Mouse (Mus musculus) monocyte, adult 5-6 weeks (primary cell): ENCODE data around the gene Zfp91. TPM values are rescaled to one million over a fixed set of nuclear protein-coding genes. Genes with fewer than 3 reads are reported as not detected.

ENCODE experiments used
- ATAC-seq: fragments of 153-309, 156-312 bp; replicated peaks from 2 replicates; pipeline ENCODE4 v1.8.0; 2017; ENCODE audit warnings: mild to moderate bottlenecking; ENCODE audit not compliant: low TSS enrichment, insufficient number of reproducible peaks, severe bottlenecking, poor library complexity, low FRiP score
- total RNA-seq: library from RNA; stranded (forward); fragments of 200-1000, 200-491, 200-594 nt; gene quantifications from 3 replicates; pipeline ENCODE4 v1.2.3, GENCODE M21; 2017

Zfp91 gene
- total RNA-seq = 101 to 112 TPM (median 106 TPM) in 3 replicates

DNA sequence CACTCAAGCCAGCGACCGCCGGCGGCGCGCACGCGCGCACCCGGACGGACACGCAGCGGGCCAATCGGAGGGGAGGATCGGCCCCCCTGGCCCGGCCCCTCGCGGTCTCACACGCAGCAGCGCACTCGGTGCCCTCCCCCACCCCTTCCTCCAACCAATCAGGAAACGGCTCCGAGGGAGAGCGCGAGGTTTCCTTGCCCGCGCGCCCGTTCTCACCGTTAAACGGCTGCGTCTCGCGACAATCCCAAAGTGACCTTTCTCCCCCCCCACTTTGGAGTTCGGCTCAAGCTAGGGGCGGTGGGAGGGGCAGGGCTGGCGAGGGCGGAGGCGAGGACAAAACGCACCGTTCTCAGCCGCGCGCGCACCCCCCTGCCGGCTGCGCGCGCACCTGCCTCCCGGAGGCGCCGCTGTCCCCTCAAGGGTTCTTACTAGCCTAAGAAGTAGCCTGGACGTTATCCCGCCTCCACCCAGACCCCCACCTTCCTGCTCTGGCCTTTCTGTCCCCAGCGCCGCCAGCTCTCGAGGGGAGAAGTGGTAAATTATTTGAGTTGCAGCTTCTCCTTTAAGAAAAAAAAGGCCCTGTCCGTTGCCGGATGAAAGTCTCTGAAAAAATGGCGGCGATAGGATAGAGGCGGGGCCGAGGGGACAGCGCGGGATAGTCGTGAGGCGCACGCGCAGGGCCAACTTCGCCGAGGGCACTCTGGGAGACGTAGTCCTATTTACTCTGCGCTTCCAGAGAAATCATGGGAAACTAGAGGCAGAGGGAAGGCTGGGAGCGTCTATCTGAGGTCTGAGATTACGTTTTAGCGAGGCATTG lies at the start of gene Zfp91, which contains the start of gene Lpxn:
Gene Zfp91, minus strand, starts transcription at position 616 of the 817 bp plus-strand sequence.
Gene Lpxn, plus strand, starts transcription at position 683 of the 817 bp plus-strand sequence.
- ATAC-seq = peak; percentile 79

DNA sequence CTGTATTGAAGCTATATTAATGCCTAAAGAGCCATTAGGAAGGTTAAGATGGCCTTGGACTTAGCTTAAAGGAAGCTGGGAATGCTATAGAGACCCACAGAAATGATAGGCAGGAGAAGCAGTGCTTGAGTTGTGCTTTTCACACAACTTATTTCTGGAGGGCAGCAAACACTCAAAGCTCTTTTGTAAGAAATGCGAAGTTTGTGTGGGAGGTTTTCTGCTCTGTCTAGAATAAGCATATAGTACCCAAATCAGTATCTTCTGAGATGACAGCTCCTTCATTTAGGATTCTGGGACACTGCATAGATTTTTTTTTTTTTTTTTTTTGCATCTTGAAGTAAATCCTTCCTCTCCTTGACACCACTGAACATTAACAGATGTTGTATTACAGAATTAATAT lies 42.6 kb upstream of the Zfp91 start:
- no peak for ATAC-seq

DNA sequence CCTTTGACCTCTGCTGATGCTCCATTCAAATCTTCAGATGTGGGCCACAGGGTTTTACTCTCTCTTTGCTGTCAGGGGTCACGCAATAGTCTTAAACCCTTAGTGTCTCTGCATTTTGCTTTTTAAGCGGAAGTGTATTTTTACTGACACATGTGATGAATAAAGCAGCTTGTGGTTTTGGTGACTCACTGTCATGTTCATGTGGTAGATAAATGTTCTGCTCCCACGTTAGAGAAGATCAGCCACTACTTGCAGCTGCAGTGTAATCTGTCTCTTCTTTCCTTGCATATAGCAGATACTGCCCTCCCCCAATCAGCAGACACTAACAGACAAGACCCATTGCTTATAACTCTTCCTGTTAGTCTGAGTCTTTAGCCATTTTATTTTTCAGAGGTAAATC lies 37.7 kb upstream of the Zfp91 start:
- peak; percentile 91 for ATAC-seq

DNA sequence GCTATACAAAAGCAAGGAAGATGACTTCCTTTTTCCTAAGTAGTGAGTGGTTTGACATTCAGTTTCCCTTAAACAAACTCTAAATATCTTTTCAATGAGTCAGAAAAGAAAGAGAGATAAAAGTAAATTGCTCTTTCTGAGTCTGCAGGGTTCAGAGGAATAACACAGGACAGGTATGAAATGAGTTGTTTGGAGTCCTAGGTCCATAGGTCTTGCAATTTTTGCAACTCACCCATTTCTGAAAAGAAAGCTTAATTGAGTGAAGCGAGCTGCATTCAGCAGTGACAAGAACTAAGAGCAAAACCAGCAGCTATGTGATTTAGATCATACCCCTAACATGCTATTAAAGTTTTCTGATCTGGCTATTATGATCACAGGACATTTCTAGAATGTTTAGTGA lies 35.6 kb upstream of the Zfp91 start:
- no peak for ATAC-seq

DNA sequence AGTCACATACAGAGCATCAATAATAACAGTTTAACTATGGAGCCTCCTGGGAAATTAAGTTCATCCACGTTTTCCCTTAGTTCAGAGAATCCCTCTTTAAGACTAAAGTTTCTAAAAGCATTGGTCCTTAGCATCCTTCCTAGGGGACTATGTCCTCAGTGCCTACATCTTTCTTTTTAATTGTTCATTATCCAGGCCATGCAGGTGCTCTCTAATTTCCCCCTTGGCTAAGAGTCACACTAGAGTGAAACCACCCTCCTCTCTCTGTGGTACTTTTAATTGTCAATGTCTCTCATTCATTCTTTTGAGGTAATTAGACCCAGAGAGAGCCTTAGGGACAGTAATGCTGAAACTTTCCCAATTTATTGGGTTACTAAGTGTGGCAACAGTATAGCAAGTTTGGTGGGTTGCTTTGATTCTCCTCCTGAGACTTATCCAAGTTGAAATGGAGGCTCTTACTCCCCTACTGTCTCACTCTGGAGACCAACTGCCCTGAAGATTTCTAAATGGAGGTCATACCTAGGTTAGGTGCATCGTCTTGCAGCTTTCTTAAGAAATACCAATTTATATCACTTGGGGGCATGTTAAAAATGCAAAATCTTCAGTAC lies 35.0 kb upstream of the Zfp91 start:
- no peak for ATAC-seq

DNA sequence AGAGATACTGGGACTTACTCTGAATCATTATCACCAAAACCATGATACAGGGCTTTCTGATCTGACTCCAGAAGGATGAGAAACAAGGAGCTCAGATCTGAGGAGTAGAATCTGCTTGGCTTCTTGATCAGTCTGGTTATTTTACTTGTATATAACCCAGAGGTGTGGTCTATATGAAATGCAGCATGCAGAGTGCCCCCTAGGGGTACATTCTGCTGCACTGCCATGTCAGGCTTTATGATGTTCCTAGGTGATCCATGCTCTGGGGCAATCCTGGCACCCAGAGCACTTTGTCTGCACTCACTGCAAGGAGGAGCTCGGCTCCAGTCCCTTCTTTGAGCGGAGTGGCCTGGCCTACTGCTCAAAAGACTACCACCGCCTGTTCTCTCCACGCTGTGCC lies 28.6 kb upstream of the Zfp91 start:
- ATAC-seq = no peak

DNA sequence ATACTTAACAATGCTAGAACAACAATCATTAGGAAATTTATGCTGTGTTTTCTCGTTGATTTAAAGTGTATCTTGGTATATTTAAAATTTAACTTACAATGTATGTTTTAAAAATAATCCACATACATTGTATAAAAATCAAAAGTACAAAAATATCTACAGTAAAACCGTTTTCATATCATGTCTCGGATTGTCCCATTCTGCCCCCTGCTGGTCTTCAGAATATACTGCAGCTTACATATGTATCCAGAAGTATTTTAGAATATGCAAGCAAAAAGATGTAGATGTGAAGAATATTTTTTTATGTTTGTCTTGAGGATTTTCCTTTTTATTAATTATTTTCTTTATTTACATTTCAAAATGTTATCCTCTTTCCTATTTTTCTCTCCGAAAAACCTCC lies 24.5 kb upstream of the Zfp91 start:
- ATAC-seq = peak; percentile 65

DNA sequence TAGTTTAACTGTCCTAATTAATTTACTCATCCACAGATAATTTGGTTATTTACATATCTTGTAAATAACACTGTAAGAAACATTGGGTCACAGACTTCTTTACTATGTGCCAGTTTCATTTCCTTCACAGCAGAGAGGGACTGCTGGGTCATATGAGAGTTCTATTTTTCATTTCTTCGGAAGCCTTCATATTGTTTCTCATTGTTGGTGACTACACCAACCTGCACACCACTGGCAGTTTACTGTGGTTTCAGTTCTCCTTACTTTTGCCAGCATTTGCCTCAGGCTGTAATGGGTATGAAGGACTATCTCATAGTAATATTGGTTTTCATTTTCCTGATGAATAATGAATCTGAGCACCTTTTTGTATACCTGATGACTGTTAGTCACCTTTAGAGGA lies 22.6 kb upstream of the Zfp91 start:
- ATAC-seq = peak; percentile 27; the same call in 1 of the 2 replicates

DNA sequence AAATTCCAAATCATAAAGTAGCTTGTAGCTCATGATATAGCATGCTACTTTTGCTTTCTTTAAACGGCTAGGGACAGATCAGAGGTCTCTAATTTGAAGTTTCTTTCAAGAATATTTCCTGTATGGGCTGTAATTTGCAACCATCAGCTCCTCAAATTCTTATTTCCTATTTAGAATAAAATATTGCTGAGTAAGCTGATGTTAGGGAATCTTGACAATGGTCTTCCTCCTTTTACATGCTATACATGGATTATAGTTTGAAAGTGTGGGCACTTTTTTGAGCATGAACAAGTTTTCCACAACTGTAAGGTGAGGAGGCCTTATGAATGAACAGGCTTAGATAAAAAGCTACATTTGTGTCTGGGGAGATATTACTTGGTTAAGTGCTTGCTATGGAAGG lies 18.0 kb upstream of the Zfp91 start:
- ATAC-seq = no peak

DNA sequence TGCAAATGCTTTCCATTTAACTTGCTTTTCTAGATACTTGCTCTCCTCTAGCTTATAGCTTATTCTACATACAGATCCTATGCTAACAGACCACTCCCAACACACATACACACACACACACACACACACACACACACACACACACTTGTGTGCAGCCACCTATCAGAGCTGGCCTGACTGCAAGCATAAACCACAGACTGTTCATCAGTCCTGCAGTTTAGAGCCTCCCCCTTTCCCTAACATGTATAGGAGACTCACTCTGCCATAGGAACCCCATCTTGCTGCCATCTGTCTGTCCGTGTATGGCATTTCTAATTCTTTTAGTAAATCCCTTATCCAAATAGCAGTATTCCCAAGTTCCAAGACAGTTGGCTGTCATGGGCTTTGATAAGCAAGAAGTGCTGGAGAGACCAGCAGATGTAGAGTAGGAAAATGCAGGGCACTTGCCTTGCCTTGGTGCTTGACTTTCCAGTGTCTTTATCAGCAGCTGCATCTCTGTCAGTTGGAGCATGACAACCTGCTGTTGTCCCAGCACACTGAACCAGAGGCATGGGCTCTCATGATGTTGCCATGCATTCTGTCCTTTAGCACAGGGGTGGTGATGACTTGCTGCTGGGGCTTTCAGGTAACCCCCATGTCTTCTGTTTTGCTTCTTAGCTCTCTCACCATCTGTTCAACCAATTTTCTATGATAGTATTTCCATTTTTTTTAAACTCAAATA lies 16.9 kb upstream of the Zfp91 start:
- ATAC-seq = no peak

DNA sequence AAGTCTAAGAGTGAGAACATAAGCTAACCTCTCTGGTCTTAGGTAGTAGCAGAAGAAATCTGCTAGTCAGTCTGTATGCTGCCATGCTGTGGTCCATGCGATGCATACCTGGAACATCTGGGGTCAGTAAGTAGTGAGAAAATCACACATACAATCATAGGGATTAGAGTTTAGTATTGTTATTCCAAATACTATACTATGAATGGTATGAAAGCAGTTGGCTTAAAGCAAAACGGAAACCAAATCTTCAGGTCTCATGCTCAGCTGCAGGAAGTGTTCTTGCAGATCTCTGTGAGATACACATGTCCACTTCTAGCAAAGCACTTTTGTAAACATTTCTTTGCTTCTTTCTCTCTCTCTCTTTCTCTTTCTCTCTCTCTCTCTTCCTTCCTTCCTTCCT lies 10.3 kb upstream of the Zfp91 start:
- ATAC-seq = 0 out of 2 replicates have a peak, but pooled peaks have one; percentile 47

DNA sequence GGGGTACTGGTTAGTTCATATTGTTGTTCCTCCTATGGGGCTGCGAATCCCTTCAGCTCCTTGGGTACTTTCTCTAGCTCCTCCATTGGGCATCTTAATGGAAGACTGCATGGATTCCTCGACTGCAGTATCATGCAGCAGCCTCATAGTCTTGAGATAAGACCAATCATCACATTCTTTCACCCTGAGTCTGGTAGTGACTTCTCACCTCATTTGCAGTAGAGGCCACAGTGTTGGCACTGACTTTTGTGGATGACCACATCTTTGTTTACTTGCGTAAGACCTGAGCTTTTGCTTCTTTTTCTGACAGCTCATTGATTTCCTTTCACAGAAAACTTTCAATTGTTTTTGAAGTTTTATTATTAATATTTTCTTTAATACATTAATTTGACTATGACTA lies 9.8 kb upstream of the Zfp91 start:
- peak; percentile 59; the same call in 1 of the 2 replicates for ATAC-seq

DNA sequence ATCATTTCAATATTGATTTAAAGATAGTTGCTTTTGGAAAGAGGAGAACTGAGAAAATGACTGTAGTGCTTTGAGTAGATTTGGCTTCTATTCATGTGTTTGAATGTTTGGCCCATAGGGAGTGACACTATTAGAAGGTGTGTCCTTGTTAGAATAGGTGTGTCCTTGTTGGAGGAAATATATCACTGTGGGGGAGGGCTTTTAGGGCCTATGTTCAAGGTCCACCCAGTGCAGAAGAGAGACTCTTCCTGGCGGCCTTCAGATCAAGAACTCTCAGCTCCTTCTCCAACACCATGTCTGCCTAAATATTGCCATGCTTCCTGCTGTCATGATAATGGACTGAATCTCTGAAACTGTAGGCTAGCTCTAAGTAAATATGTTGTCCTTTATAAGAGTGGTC lies 8.3 kb upstream of the Zfp91 start:
- no peak for ATAC-seq

DNA sequence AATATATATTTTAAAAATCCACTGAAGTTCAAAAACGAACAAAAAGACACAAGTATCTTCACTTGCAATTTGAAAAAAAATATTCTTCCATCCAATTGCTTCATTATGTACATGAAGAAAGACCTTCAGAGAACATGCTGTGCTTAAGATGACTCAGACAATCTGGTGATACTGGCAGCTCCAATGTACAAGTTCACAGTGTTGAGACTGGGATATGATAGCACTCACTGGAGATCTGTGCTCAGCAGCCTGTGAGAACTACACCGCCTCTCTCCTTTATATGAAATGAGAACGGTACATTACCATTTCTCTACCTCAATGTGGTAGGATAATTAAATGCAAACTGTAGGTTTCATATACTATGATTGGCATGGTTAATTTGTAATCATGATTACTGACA lies 6.9 kb upstream of the Zfp91 start:
- ATAC-seq = no peak

DNA sequence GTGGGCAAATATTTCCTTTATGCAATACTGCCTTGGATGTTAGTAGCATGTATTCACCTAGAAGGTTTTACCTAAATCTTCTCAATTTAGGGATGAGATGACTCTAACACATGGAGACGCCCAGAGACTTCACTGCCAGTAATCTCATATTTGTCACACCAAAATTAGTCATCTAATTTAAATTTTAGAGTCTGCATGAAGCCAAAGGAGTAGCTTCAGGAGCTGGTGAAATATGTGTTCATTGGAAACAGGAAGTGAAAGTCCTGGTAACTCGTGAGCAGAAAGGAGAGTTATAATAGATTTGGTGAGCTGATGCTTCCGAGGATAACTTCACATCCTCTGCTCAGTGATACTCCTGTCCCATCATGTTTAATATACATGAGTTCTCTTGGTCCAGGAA lies 5.1 kb upstream of the Zfp91 start:
- ATAC-seq = peak; percentile 61

DNA sequence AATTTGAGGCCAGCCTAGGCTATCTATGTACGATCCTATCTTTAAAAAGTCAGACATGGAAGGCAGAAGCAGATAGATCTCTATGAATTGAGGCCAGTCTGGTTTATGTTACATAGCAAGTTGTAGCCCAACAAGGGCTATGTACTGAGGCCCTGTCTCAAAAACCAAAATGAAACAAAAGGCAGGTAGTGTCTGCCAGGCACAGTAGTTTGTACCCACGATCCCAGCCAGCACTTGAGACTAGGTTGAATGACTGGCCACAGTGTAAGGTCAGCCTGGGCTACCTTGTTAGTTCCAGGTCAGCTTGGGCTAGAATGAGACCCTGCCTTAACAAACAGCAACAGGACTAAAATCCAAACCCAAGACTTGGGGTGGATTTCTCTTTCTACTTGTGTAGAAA lies 4.7 kb upstream of the Zfp91 start:
- ATAC-seq = no peak

DNA sequence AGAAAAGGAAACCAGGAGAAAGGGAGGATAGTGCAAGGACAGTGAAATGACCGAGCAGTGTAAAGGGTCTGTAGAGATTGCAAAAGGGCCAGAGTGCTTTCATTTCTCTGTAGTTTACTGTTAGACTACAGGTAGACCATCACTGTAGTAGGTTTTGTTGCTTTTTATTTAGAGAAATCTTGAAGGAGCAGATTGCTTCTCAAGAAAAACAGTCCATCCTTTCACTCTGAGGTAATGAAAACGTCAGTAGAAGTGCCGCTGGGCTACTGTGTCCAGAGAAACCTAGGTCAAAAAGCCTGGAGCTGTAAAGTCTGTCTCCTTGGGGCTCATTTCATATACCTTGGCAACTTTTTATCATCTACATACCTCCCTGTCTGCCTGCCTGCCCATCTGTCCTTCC lies 3.2 kb upstream of the Zfp91 start:
- no peak for ATAC-seq

DNA sequence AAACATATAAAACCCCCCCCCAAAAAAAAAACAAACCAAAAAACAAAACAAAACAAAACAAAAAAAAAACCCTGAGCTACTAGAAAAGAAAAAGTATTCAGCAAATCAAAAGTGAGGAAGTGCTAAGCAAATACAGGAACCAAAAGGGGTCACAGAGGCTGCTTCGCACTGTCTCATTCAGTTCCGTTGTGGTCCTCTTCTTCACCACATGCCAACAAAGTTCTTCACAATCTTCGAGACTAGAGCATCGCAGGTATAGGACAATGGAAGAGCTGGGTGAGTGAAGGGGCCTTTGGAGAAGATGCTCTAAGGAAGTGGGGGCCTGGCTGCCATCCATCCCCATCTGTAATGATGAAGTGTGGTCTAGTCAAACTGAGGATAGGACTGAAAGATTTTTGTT lies 2.5 kb upstream of the Zfp91 start:
- ATAC-seq = 0 out of 2 replicates have a peak, but pooled peaks have one; percentile 16

DNA sequence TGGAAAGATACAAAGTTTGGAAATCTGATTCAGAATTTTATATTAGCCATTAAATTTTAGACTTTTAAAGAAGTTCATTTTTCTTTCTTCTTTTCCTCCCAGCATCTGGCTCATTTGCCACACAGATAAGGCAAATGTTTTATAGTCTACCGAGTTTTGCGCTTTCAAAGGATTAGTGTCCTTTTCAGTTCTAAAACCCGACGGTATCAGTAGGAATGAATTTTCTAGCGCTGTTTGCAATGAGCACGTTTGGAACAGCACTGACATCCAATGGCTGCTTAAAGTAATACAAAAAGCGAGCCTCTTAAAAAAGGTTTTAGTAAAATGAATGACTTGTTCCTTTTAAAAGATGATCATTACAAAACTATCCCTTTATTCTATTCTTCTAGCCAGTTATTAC lies 1.1 kb upstream of the Zfp91 start:
- ATAC-seq = no peak
